Mouse (Mus musculus): ENCODE data around the gene Gm4491. TPM values are rescaled to one million over a fixed set of nuclear protein-coding genes. Genes with fewer than 3 reads are reported as not detected.

Gm4491 gene
- polyA plus RNA-seq (2012; rRNA removed; ENCODE audit: low replicate concordance), result not detected in 2 replicates

DNA sequence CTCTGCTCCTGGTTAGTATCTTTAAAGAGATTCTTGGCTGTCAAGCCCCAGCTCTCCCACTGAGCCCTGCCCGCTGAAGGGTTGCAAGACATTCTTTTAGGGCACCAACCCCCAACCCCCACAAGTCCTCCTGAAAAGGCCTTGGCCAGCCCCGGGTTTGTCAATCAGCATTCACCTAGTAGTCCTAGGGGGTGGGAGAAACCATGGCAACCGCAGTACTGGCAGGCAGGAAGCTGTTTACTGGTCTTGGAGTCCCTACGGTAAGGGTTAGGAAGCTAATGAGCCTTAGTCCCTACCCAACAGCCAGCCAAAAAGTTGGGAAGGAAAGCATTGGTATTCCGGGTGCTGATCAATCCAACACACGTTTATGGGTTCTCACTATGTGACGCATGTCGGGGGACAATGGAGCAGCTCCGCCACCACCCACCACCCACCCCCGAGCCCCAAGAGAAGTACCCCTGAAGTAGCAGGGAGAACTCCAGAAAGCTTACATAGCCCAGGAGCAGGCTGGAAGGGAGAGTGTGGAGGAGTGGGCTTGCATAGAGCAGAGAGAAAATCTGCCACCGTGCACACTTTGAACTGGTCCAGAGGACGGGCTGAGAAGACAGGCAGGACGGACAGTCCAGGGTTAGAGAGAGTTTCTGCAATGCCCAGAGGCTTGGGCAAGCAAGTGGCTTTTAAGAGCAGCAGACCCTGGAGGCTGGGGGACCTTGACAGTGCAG is at the start of gene Gm4491:
Gene Gm4491 (minus strand): TSS at position 61 of the 722 bp plus-strand sequence.

GRCm38 (mm10) chr14:57133161-57133661 is 17.5 kb upstream of the Gm4491 start, which contains the start of gene Gjb6:
Gjb6 (minus strand) TSS chr14:57133611.

DNA sequence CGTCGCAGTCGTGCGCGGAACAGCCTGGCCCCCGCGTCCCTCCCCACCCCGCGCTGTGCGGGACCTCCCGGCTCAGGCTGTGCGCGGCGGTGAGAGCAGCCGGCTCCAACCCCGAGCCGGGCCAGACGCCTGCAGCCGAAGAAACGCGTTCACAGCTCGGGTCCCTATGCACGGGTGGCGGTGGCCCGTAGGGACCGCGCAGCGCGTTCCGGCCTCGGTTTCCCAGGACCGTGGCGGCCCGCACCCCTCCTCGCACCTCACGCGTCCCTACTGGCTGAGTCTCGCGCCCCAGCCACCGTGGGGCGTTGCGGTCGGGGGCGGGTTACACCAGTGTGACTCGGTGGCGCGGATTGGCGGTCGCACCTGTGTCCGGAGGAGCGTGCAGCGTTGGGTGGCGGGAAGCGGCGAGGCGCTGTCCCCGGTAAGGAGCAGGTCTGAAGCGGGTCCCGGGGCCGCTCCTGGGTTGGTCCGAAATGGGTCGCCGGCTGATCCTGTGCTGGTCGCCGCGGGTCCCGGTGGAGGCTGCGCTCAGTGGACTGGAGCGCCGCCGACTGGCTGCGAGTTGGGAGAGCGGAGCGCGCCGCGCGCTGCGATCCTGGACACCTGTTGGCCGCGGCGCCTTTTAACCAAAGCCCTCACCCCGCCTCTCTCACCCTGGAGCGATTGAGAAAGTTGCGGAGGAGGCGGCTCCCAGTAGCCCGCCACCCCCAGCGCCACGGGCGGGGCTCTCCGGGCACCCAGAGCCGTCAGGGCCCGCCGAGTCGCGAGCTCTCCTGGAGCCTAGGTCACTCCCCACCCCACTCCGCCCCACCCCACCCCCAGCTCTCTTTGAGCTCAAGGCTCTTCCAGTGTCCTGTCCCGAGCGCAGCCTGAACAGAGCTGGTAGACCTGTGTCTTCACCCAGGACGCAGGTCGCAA is 11.3 kb downstream of the Gm4491 start, which contains the start of gene Gjb2:
Gene Gjb2 (minus strand): TSS at position 597 of the 918 bp plus-strand sequence.

Other genes starting within 250 kb of the Gm4491 start
- 4.6 and 11.3 TPM in 2 replicates for gene Zmym2, start 229.2 kb downstream of the Gm4491 start, polyA plus RNA-seq (2012; rRNA removed; ENCODE audit: low replicate concordance)
- gene Gja3, start 57.8 kb downstream of the Gm4491 start, polyA plus RNA-seq (2012; rRNA removed; ENCODE audit: low replicate concordance), result 0.08 TPM in 1 of 2 replicates, not detected in the other
- gene Gjb2, start 11.2 kb downstream of the Gm4491 start, polyA plus RNA-seq (2012; rRNA removed; ENCODE audit: low replicate concordance), result 0.86 and 1.3 TPM in 2 replicates
- 0.07 and 0.09 TPM in 2 replicates for gene Gjb6, start 17.7 kb upstream of the Gm4491 start, polyA plus RNA-seq (2012; rRNA removed; ENCODE audit: low replicate concordance)